Mouse (Mus musculus) urinary bladder, postnatal 10 days (tissue): ENCODE data around the gene Hacd1.

Source experiments
- DNase-seq: peaks from one replicate; pipeline ENCODE4 v3.0.0; 2022; ENCODE audit warnings: low spot score

Hacd1 gene

GRCm38 (mm10) chr2:14005121-14005520, 50.8 kb downstream of the Hacd1 start:
- no peak for DNase-seq

- no peak for DNase-seq
Measured at GRCm38 (mm10) chr2:13960136-13960535, 95.8 kb downstream of the Hacd1 start.

GRCm38 (mm10) chr2:13956463-13956862, 99.5 kb downstream of the Hacd1 start:
- no peak for DNase-seq

- DNase-seq: no peak
Measured at GRCm38 (mm10) chr2:13938118-13938517, 117.8 kb downstream of the Hacd1 start.

- no peak for DNase-seq
Measured at GRCm38 (mm10) chr2:13935343-13935742, 120.6 kb downstream of the Hacd1 start.

- DNase-seq: no peak
Measured at GRCm38 (mm10) chr2:13932253-13932652, 123.7 kb downstream of the Hacd1 start.

- no peak for DNase-seq
Measured at GRCm38 (mm10) chr2:13930724-13931123, 125.2 kb downstream of the Hacd1 start.

- no peak for DNase-seq
Measured at GRCm38 (mm10) chr2:13888568-13888967, 167.4 kb downstream of the Hacd1 start.

- DNase-seq: no peak
Measured at GRCm38 (mm10) chr2:13857461-13857860, 198.5 kb downstream of the Hacd1 start.

GRCm38 (mm10) chr2:13855510-13855909, 200.4 kb downstream of the Hacd1 start:
- DNase-seq: no peak

GRCm38 (mm10) chr2:13836310-13836709, 219.6 kb downstream of the Hacd1 start:
- DNase-seq: no peak

- no peak for DNase-seq
Measured at GRCm38 (mm10) chr2:13834989-13835388, 220.9 kb downstream of the Hacd1 start.

GRCm38 (mm10) chr2:13816645-13817044, 239.3 kb downstream of the Hacd1 start:
- no peak for DNase-seq

GRCm38 (mm10) chr2:13808593-13808992, 247.3 kb downstream of the Hacd1 start:
- no peak for DNase-seq

- no peak for DNase-seq
Measured at GRCm38 (mm10) chr2:13808008-13808407, 247.9 kb downstream of the Hacd1 start.

- DNase-seq: no peak
Measured at GRCm38 (mm10) chr2:13806120-13806519, 249.8 kb downstream of the Hacd1 start.

- DNase-seq: no peak
Measured at GRCm38 (mm10) chr2:13800639-13801038, 255.3 kb downstream of the Hacd1 start.
